Mouse (Mus musculus) c-Kit-positive CD71-negative TER-119-negative erythroid progenitor cells, embryonic 14.5 days (primary cell): ENCODE measurements at regions not wholly inside any gene's neighbourhood (a gene's known extent, or its start where the extent isn't known, plus 50 kb on each side); places are given as distances from the start of the nearest gene placed in this dataset.

Source experiments
- DNase-seq: peaks from one replicate; pipeline ENCODE4 v3.0.0-alpha.2; 2013; ENCODE audit warnings: low read depth

DNA sequence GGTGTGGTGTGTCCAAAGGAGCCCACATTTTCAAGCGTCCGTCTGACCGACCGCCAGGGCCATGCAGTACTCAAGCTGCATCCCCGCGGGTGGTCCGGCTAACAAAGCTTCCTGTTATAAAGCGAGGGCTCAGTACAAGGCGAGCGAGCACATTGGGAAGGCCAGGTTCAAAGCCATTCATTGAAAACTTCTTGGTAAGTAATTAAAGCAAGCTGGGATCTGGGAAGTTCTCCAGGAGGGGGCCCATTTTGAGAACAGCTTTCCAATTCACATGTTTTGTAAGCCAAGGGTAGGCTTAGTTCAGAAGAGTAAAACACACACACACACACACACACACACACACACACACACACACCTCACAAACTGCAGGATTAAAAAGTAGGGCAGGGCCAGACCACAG lies 57.3 kb upstream of the Prep start:
- DNase-seq: no peak

DNA sequence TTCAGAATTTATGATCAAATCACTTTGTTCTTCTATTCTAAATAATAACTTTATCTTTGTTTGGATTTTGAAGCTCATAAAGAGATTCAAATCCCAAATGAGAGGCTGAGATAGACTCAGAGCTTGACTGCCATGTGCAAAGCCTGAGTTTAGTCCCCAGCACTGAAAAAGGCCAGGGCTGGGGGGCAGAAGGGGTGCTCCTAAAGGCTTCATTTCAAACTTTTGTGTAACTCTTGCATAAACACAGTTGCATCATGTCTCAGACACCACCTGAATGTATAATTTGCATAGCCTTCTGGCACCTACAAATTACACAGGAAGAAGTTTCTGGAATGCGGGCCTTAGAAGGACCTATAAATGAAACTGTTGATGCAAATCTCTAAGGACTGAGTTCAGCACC lies 57.8 kb upstream of the Prep start:
- DNase-seq: no peak

DNA sequence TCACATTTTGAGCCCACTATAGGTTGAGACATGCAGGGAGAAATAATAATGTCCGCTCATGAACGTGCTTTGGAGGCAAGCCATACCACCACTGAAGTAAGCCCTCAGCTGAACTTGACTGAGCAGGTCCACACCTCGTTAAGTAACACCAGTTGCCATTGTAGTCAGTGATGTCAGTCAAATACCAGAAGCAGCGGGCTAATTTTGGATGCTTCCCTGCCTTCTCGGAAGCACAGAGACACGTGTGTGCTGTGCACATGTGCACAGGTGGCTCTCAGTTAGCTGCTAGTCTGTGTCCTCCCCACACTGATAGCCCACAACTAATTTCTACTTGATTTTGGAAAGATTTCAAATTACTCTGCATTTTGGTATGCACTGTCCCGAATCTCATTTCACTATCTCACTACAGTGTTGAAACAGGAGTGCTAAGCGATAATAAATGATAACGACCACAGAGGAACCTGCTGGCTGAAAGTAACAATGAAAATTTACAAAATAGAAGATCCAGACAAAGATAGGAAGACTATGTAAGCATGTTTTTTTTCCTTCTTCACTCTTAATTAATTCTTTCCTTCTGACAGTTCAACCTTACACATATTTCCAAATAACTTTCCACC lies 62.9 kb upstream of the Prep start:
- no peak for DNase-seq

DNA sequence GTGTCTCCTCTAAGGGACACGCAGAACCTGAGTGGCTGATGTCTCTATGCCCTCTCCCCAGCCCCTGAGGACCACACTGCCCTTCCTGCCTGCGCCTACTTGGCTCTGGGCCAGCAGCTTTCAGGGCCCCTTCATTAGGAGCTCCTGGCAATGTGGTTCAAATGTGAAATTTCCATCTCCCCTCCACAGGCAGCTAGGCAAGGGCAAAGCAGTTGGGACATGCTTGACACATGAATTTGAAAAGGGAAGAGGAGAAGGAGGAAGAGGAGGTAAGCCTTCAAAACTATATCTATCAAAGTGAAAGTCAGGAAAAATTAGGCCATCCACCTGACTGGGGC lies 63.7 kb upstream of the Prep start:
- no peak for DNase-seq

DNA sequence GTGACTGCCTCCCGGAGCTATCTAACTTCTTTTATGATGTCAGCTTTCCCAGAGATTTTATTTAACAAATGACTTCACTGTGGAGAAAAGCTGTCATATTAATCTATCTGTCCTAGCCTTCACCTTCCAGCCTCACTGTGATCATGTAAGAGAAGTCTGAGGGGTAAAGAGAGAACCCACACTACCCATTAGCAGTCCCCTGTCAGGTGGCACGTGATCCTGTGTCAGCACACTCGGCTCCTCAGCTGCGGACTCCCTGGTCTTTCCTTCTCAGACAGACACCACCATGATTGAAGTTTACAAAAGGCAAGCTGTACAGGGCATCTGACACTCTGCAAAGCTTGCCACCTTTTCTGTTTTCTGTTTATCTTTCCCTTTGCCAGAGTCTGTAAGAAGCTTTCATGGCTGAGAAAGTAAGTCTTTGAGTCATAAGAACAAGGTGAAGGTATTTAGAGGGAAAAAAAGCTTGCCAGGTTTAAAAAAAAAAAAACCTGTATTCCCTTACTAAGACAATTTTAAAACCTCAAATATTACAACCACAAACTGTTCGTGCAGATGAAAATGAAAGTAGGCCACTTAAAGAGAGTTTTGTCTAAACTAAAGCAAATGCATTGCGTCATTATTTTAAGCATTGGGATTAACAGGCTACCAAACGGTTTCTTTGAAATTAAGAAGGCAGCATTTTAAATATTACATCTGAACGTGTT lies 64.2 kb upstream of the Prep start:
- DNase-seq: no peak

DNA sequence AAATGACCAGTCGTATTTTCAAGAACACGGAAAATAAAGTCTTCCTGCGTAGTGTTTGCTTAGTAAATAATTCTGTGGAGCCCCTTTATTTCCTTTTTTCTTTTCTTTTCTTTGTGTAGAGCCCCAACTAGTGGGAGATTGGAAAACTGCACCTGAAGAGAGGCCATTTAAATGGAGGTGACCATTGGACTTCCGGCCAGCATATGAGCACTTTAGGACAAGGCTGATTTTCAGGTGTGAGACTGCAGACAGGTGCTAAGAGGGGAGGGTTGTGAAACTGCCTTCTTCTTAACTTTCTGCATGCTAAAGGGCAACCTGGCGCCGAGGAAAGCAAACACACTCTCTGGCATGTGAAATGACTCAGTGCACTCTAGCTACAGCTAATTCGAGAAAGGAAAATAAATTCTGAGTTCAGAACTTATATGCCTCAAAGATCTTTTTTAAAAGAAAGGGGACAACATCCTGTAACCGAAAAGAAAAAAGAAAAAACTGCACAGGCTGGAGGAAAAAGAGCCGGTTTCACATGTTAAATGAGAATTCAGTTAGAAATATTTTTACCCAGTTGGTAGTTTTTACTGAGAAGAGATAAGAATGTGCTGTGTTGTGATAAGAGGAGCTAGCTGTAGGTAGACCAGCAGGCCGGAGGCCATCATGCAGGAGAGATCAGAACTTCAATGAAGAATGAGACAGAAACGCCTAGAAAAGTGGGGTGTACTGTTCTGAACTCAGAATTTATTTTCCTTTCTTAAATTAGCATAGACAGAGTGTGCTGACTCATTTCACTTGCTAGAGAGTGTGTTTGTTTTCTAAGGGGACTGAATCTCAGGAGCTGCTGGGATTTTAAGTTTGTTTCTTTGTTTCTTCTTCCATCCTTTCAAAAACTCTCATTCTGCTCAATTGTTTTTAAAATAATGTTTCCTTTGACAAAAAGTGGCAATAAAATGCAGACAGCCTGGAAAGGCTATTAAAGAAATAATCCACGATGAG lies 65.8 kb upstream of the Prep start:
- peak; percentile 73 for DNase-seq

DNA sequence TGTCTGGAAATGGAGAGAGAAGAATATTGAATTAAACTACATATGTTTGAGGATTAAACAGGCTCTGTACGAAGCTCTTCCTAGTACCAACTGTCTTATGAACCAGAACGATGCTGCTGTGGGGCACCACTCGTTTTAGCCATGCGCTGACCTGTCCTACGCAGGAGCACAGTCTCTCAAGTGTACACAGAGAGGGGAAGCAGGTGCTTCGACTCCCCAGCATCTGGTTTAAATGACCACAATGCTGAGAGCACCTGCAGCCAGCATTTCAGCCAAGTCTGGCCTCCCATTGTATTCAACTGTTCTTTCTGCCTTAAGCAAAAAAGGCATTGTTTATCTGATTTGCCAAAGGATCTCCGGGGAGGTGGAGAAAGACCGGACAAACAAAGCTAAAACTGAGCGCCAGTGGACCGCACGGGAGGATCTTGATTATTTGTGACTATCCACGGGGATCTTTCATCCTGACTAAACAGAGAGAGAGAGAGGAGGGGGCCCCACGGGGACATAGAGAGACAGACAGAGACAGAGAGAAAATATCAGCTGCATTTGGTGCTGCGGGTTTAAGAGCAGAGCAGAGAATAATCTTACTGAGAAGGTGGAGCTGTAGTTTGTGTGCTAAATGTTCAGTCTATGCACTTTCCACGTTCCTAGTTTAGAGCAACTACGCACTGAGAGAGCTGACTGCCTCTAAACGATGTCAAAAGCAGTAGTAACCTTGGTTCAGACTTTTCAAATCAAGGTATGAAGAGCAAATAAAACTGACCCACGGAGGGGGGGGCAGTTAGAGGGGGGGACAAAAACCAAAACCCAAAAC lies 66.8 kb upstream of the Prep start:
- DNase-seq: no peak

DNA sequence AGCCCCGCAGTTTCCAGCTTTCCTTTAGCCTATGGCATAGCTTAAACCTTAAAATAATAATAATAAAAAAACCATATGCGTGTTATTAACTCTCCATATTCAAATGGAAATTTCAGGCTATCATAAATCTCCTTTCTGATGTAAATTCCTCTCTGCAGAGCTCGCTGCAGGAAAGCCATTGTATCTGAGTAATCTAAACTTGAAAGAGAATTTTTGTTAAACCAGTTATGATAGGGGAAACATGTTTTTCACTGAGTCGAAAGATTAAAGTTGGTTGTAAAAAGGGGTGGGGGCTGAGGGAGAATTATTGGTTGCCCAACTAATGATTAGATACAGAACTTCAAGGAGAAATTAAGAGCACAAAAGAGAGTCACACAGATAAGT lies 69.1 kb upstream of the Prep start:
- no peak for DNase-seq

DNA sequence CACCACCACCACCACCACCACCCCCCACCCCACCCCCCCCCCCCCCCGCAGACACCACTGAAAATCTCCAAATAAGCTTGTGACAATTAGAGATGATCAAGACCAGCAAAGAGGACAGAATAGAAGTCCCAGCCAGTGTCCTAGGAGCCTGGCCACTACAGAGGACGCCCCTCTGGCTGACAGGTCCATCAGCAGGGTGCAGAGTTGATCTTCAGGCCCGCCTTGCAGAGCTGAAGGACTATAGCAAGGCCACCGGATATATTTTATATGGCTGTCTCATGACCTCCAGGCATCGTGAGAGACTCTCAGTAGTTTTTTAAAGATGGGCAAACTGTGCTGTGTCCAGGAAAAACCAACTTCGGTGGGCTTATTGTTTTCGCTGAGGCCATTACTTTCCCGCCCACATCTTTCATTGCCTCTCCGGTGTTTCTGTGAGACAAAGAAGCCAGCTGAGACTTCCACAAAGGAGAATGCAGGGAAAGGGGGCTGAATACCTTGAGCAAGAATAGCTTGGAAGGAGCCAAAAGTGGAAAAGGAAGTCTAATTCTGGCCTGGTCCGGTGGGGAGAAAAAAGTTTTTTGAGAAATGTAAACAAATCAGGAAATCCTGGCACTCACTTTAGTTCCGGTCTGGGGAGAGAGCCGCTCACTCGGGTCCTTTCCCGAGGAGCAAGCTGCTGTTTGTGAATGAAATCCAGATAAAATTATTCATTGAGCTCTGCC lies 69.7 kb upstream of the Prep start:
- no peak for DNase-seq

DNA sequence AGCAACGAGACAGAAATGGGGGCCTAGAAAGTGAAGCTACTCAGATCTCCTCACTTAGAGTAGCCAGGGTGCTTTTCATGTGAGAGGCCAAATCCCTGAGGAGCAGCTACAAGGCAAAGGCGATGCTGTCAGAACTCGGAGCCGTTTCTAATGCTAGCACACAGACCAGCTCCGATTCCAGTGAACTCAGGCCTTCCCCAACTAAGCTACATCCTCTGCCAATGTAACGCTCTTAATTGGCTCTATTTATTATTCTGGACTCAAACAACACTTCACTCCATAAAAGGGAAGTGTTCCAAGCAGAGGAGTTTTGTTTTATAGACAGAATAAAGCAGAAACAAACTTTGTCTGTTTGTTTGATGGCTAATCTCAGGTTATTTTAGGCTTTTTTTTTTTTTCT lies 71.2 kb upstream of the Prep start:
- DNase-seq: no peak

DNA sequence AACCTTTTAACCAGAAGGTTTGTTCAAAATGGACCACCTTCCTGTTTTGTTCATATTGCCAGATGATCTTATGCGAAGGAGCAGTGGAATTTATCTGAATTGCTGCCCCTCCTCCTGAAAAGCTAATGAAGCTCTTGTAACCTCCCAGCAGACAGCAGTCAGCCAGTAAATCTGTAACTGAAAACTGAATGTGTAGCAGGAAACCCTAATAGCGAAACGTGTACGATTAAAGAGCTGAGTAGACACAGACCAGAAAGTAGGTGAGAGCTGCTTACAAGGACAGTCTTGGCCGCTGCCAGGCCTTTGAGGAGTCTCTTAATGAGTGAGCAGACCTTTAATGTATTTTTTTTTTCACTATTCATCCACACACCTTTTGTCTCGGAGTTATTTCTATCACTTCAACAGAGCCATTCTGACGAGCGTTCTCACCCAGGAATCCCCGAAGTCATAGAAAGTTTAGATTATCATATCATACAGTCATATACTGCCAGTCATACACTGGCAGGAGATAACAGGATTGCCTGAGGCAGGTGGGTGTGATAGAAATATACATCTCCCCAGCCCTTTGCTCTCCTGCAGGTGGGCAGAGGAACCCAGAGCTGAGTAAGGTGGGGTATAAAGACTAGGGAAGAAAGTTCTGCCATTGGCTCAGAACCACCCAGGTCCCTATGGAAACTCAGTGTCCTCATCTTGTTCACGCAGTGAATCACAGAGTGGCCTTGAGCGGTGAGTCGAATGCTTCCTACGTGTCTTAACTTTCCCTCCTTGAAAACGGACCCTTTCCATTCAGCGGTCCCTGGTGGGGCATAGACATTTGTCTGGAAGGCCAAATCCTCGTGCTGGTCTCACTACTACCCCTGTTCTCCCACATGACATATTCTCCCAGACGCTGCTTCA lies 72.4 kb upstream of the Prep start:
- no peak for DNase-seq

DNA sequence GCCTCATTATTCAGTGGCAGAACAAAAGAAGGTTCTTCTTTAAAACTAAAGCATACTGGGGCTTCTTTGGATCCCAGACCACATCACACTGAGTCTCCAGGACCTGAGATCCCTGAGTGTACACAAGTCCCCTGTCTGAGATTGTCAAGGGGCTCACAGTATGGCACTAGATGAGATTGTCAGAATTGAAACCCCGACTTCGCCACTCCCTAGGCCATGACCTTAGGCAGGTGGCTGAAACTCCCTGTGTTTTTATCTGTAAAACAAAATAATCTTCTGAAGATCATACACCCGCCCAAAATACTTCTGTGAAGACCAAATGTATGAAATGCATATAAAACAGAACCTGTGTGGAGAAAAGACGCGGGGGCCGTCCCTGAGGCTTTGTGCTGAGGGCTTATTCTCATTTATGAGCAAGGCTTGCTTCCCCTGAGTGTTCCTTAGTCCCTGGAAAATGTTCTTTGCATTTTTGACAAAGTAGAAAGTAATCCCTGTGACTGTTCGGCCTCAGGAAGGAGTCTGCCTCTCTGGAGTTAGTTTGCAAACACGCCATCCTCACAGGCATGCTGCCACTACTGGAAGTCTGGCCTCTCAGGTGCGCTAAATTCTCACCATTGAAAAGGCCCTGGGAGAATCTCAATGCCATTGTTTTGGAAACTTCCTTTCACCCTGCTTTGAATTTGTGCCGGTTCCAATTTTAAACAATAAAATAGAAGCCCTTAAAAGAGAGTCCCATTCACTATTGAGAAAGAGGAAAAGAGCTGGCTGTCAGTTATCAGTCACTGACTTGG lies 73.3 kb upstream of the Prep start:
- DNase-seq: no peak

DNA sequence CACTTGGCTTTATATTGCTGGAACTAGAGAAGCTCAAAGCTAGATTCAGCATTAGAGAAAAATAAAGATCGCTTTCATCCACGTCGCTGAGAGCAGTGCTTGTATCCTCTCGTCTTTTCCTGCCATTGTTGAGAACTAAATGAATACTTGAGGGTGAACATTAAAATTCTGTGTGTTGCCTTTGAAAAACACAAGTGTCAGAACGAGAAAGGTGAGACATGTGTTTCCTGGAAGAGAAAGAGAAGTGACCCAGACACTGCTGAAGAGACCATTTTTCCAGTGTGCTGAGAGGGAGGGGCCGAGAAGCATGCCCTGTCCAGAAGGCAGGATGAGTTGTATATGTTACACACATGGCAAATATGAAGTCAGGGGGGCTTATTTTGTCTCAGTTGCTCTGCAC lies 77.5 kb upstream of the Prep start:
- no peak for DNase-seq

DNA sequence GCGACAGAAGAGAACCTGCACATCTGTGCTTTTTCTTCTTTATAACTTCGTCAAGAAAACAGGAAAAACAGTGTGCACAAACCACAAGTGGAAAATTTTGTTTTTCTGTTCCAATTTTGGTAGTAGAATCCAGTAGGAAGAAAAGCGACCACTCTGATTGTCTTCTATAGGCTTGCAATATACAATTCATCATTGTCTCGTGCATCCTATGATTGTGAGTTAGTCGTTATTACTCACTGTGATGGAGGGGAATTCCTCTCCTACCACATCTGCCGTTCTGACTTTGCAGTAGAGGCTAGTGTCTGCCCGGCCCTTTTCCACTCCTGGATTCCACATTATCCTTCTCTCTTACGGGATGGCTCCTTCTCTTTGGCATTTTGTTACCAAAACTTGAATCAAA lies 78.2 kb upstream of the Prep start:
- DNase-seq: no peak

DNA sequence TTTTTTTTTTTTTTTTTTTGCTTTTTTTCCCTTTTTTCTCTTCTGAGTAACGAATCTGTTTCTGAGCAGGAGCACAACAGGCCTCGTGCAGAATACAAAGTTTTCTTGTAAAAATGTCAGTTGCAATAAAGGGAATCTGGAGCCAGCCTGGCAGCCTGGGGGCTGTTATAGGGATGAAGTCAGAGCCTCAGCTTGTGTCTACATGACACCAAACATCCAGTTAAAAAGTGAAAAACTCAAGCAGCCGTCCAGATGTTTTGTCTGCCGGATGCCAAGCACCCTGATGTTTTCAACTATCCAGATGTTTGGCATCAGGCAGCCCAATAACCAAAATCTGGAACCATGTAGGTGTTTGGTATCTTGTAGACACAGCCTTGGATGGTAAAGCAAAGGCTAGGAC lies 79.4 kb upstream of the Prep start:
- DNase-seq: no peak

DNA sequence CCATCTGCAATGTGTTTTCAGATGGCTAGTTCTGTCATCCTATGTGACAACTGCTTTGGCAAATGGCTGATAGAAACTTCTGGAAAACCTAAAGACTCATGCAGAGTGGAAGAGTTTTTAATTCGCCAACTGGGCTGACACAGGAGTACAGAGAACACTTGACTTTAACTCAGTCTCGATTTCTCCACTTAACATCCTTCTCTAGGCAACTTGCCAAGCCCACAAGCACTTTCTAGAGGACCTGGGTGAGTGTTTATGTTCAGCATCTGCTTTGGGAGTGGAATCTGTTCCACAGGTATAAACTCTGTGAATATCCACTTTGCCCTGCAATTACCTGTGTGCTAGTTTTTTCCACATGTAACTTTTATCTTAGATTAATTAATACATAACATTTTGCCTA lies 85.1 kb upstream of the Prep start:
- no peak for DNase-seq

DNA sequence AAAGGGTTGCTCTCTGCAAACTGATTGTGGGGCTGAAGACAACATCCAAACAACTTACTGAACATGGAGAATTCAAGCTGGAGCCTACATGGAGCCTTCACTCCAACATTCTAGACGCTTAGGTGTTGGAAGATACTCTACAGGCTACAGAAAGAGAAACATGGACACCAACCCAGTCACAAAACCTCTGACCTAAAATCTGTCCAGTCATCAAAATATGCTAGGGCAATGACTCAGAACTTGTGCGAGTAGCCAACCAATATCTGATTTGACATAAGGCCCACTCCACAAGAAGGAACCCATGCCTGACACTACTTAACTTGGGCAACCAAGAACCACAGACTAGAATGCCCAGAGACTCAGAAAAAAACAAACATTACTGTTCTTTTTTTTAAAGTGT lies 90.2 kb upstream of the Prep start:
- no peak for DNase-seq

DNA sequence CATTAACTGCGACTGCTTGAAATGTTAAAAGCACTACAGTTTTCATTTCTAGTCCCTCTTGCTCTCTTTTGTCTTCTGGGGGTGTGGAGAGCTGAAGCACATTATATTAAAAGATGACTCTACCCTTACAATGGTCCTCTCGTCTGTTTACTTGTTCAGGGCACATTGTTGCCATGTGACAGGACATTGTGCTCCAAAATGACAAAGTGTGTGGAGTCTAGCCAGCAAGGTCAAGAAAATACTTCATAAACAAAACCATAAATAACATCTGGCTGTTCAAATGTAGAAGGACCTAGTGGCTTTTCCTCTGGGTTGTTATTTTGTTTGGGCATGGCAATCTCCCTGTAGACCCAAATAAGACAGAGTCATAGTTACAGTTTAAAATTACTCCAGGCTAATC lies 95.1 kb upstream of the Prep start:
- no peak for DNase-seq

DNA sequence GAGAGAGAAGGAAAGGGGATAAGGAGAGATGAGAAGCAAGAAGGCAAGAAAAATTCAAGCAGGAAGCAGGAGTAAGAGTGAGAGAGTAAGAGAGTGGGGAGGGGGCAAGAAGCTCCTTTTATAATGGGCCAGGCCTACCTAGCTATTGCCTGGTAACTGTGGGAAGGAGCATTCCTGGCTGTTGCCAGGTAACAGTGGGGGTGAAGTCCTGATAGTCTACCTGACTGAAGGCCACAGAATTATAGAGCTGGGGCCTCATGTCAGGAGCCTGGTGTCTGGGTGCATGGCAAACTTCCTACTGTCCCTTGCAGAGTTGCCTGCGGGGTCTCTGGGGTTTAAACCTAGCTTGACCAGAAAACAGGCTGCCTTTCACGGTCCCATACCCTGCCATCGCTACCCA lies 107.0 kb upstream of the Prep start:
- DNase-seq: no peak

DNA sequence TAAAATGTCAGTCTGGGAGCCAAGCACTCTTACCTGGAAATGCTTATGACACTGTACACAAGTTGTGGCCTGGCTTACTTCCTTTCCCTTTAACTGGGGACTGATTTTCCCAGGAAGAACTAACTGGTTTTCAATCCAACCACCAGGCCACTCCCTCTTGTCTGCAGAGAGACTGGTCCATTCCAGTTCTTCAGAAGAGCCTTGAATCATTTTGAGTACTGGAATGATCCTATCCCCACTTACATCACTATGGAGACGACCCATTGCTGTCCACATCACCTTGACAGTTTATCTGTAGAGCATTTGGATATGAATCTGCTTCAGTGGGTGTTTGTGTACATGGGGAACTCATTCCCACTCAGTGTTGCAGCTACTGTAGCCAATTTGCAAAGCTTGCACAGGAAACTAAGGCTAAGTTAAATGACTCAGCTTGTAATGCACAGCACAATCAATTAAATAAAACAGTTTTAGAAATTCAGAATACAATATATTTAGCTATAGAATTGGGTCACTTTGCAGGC lies 121.7 kb upstream of the Prep start:
- no peak for DNase-seq
